Mouse (Mus musculus) gastrocnemius, postnatal 10 days (tissue): ENCODE results near the gene Ppid. TPM values are rescaled to one million over a fixed set of nuclear protein-coding genes. Genes with fewer than 3 reads are reported as not detected.
A peak's percentile ranks its signal among the peaks of the same experiment; 100 is the strongest.

Experiments
- DNase-seq: peaks from one replicate; pipeline ENCODE4 v3.0.0; 2021; ENCODE audit warnings: mixed read lengths
- long read RNA-seq, 2 experiments: library from polyadenylated mRNA; stranded (forward); transcript quantifications; one replicate each; pipeline ENCODE4 v2.0.0; 2021
- total RNA-seq, 2 experiments: library from RNA; stranded (reverse); gene quantifications; 2 replicates each; pipeline ENCODE4 v1.2.3; 2021

Gene Ppid
- 10 to 100 TPM; 39.3 to 42.8 TPM for total RNA-seq
- long read RNA-seq, experiment 1, transcript Ppid-201 (10 exons, 1,752 nt), result major isoform, 58 of 65 reads
- long read RNA-seq, experiment 1, partial matches to known transcripts, result 1 of 65 reads
- long read RNA-seq, experiment 1, other reads (novel, unspliced or antisense), result 2 of 65 reads
- long read RNA-seq, experiment 2, transcript Ppid-204 (9 exons, 3,777 nt), result minor isoform, 5 of 53 reads
- long read RNA-seq, experiment 2, transcript Ppid-201 (10 exons, 1,752 nt), result major isoform, 44 of 53 reads
- long read RNA-seq, experiment 2, partial matches to known transcripts, result 2 of 53 reads
- long read RNA-seq, experiment 2, other reads (novel, unspliced or antisense), result 2 of 53 reads

DNA sequence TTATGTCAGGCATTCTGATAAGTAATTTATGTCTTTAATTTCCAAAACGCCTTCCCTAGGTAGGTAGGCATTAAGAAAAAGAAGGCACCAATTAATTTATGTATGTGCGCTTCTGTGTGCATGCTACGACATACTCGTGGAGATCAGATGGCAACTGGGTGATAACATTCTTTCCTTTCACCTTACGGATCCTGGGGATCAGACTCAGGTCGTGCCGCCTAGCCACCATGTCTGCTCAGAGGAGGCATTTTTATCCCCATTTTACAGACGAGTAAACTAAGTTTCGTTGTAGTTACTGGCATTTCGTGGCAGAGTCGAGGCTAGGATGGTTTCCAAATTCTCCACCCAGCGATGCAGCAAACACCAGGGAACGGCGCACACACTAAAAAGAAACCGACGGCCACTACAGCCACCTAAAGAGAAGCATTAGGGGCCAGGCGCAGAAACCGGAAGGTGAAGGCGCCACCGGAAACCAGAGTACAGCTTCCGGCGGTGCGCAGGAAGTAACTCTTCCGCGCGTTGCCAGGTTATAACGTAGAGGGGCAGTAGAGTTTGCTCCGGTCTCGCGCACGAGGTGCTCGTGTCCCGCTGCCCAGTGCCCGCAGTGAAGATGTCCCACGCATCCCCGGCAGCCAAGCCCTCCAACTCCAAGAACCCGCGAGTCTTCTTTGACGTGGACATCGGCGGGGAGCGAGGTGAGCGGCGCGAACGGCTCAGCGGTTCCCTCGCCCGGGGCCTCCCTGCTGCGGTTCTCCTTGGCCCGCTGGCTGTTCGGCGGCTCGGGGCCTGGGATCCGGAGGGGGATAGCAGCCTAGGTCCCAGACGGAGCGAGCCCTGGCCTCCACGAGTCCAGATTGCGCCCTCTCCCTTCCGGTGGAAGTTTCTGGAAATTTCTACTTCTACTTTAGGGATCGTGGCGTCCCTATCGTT lies at the start of gene Ppid:
TSS of gene Ppid (plus strand) at position 480 of the 930 bp plus-strand sequence.
- peak; percentile 75 for DNase-seq

DNA sequence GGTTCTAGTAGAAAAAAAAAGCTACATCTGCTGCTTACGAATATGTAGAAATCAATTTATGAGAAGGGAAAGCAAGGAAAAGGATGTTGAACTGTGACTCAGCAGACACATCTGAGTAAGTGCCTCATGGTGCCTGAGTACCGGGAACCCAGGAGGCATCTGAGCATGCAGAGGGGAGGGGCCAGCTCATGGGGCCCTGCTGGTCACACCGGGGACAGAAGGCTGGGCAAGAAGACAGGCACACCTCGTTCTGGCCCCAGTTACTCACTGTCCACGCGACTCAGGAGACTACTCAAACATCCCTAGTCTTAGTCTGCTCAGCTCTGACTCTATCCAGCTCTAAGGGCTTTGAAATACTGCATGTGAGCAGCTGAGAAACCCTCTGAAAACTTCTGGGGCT lies 48.6 kb upstream of the Ppid start:
- no peak for DNase-seq

GRCm38 (mm10) chr3:79548681-79549437 lies 42.3 kb upstream of the Ppid start:
- no peak for DNase-seq

DNA sequence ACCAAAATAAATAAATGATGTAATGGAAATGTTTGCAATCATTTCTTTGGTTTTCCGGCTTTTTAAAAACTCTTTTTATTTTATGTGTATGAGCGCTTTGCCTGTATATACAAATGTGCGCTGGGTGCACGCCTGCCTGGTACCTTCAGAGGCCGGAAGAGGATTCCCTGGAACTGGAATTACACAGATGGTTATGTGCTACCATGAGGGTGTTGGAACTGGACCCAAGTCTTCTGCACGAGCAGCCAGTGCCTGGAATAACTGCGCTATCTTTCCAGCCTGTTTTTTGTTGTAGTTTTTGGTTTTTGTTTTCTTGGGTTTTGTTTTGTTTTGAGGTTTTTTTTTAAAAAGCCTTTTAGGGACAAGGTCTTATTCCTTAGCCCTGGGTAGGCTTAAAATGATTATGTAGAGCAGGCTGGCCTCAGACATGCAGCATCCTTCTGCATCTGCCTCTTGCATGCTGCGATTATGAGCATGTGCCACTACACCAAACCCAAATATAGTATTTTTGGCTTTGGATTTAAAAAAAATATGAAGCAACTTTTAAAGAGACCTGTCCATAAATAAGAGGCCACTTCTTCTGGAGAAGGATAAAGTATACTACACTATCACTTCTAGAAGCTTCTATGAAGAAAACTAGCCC lies 41.3 kb upstream of the Ppid start:
- DNase-seq, result no peak

DNA sequence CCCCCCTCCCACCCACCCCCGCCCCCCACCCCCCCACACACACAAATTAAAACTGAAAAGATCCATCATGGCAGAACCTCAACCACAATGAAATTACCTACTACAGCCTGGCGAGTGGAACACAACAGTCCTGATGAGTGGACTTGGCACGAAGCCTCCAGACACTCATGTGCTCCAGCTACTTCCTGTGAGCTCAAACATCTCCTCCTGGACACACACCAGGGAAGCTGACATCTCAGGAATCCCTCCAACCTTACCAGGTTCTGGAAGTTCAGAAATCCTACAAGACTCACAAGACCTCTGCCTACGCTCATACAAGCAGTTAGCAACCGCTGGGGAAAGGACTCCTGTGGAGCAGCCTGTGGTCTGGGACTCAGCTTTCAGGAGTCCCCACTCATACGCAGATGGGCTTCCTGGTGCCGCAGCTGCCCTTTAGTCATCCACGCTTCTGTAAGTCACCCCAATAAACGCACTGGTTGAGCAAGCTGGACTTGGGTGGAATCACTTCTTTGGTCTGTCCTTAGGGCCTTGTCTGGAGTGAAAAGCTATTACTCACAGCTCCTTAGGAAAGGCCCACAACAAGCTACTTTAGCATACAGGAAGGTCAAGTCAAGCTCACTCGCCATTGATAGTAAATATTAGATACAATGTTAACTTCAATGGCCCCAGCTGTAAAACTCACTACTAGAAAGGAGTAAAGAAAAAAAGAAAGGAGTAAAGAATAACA lies 39.2 kb upstream of the Ppid start:
- no peak for DNase-seq

- no peak for DNase-seq
These were observed 37.4 kb upstream of the Ppid start for GRCm38 (mm10) chr3:79553779-79554178.

- no peak for DNase-seq
These were observed 36.1 kb upstream of the Ppid start for GRCm38 (mm10) chr3:79555061-79555460.

DNA sequence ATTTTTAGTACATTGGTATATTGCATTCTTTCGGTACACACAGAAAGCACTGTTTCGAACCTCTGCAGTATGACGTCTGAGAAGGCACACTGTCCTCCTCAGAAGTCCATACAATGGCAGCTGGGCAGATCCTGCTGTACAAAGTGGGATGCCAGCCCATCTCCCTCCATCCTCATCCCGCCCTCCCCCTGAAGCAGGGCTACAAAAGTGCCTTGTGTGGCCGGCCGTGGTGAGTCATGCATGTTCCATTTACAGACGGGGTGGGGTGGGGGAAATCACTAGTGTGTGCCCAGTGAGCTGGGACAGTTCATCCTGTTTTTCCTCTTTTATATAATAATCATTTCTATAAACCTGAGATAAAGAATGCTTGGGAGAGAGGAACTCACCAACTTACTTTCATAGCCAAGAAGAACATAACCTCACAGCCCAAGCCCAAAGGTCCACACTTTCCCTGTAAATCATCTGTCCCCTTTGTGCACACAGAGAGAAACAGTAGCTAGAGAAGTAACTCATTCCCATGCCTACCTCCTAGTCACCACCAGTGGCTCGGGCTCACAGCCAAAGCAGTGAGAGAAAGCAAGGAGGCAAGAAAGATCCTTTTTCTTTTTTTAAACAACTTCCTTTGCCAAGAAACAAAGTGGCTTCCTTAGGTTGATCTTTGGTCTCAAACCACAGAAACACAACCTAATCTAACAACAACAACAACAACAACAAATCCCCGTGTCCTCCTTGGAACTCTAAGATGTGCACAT lies 31.9 kb upstream of the Ppid start:
- DNase-seq, result peak; percentile 24

DNA sequence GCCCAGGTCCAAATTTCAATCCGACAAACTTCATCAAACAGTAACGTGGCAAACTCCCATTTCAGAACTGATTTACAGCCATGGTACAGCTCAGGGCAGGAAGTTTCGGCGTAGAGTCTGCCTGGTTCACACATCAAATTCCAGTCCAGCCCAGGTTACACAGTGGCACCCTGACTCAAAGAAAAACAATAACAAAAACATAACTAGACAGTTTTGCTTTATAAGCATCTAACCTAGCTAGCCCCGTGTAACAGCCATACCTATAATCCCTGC lies 31.4 kb upstream of the Ppid start:
- no peak for DNase-seq

DNA sequence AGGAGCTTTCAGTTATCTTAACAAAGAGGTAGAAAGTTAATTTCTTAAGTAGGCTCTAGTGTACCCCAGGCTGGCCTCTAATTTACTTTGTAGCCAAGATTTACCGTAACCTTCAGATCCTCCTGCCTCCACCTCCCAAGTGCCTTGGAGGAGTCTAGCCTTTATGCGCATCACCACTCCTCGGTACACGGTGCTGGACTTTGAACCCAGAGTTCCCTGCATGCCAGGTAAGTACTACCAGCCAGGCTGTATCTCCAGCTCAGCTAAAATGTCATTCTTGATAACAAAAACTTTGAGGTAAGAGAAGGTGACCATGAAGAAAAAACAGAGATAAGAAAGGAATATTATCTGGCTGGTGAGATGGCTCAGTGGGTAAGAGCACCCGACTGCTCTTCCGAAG lies 30.6 kb upstream of the Ppid start:
- DNase-seq, result no peak

DNA sequence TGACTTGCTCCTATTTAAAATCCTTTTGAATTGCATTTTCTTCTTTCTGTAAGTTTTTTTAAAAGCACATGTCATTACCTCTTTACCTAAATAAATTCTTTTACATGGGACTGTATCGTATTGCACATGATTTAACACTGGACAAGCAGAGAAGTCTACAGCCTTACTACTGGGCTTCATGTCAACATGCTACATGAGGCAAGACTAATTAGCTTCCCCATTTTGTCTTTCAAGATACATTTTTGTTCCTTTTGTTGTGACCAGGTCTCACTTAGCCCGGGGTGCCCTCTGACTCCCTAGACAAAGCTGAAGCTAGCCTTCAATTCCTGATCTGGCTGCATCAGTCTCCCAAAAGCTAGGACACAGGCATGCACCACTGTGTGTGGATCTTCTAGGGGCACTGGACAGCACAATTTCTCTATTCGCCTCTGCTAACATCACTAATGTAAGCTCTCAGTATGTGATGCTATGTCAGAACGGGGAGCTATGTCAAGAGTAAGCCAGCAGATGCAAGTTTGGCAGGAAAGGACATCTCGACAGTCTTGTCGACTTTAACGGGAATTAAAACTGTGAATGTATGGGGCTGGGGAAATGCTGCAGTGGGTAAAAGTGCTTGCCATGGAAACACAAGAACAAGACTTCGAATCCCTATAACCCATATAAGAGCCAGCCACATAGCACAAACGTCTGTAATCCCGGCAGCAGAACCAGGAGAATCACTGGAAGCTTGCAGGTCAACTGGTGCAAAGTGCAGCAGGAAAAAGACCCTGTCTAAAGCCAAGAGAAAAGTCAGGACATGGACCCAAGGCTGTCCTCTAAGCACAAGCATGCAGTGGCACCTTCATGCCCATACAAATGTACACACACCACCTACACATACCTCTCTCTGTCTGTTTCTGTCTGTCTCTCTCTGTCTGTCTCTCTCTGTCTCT lies 29.1 kb upstream of the Ppid start:
- DNase-seq, result no peak

DNA sequence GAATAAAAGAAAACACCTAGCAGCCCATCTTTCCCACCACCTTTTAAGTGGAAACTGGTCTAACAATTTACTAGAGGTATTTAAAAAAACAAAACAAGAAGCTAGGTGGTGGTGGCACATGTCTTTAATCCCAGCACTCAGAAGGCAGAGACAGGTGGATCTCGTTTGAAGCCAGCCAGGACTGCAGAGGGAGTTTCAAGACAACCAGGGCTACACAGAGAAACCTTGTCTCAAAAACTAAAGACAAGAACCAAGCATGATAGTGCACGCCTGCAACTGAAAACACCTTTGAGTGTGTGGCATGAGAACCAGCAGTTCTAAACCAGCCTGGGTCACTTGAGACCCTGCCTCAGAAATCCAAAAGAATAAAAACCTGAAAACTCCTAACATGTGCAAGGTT lies 27.6 kb upstream of the Ppid start:
- DNase-seq, result no peak

DNA sequence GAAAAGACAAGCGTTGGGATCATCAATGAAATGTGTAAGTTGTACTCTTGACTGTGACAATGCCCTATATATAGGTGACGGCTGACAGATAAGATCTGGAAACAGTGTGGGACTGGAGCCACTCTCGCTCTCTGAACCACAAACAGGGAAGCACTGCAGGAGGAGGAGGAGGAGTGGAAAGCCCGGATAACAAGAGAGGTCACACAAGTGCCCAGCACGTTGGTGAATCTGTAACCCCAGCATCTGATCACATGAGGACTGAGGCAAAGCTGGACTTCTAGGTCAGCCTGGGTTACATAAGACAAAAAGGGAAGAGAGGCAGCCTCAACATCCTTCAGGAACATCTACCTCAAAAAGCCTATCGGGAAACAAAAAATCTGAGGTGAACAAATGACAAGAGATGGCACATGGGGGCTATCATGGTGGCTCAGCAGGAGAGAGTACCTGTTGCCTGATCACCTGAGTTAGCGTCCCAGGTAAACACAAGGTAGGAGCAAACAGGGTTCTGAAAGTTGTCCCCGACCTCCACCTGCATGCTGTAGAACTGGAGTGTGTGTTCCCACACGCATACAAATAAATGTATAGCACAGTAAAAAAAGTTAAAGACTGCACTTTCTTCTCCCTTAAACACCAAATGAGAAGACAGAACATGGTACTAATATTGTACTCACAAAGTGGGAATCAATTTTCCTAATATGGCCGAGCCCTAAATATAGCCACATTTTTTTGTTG lies 26.1 kb upstream of the Ppid start:
- DNase-seq, result no peak

GRCm38 (mm10) chr3:79566716-79567691 lies 24.1 kb upstream of the Ppid start:
- DNase-seq, result no peak

DNA sequence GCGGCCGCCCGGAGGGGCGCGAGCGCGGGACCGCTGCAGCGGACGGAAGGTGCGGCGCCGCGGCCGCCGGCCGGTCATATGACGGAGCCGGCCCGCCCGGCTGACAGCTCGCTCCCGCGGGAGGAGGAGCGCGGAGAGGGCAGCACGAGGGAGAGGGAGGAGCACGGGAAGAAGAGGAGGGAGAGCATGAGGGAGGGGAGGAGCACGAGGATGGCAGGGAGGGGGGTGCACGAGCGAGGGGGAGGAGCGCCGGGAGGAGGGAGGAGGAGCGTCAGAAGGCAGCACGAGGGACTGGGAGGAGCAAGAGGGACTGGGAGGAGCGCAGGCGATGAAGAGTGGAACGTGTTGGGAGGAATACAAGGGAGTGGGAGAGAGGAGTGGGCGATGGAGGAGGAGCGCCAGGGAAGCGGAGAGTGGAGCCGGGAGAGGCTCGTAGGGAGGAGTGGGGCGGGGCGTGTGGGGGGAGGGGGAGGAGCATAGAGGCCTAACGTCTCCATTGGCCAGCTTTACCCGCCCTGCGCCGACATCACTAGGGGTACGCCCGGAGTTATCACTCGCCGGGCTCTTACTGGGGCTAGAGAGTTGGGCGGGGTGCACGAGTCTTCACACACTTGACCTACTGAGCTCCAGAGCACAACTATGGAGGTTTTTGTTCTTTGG lies 23.3 kb upstream of the Ppid start, which contains the start of gene Fnip2:
TSS of gene Fnip2 (minus strand) at position 94 of the 660 bp plus-strand sequence.
- peak; percentile 78 for DNase-seq

DNA sequence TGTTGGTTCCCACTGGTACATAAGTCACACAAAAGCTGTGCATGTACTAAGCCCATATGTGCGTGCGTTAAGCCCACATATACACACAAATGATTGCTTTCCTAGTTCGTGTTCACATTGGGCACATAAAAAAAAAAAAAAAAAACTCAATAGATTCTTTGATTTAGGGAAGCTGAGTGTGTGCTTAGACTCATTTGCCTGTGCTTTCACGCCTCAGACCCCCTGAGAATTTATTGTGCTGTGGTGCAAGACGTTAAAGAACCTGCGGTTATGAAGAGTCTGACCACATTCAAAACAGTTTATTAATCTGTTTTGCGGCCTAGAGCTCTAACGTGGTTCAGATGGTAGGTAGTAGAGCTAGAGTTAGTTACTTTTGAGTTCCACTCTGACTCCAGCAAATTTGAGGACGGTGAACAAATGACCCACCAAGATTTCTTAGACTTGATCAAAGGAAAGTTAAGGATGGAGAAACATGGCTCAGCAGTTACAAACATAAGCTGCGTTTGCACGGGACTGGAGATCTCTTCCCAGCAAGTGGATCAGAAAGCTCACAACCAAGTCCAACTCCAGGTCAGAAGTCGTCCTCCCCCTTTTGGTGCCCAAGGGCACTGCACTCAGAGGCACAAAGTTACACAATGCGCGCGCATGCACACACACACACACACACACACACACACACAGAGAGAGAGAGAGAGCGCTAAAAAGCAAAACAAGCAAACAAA lies 22.4 kb upstream of the Ppid start:
- no peak for DNase-seq

DNA sequence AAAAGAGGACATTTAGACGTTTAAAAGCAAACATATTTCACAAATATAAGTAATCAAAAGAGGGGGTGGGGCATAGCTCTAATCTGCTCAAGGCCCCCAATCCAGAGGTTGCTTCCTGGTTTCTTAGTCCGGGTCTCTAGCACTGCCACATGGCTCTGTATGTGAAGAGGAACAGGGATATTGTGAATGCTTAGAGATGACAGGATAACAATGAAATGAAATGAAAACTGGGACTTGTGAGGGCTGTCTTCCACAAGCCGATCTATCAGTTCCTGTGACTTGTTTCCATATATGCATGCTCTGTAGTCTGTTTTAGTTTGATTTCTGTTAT lies 21.8 kb upstream of the Ppid start:
- DNase-seq, result no peak
